Mouse (Mus musculus) gonadal fat pad, adult 2 months (tissue): ENCODE results near the gene Prss57. TPM values are rescaled to one million over a fixed set of nuclear protein-coding genes. Genes with fewer than 3 reads are reported as not detected.

ENCODE experiments used
- DNase-seq: peaks from one replicate; pipeline ENCODE4 v3.0.0-alpha.2; 2012; ENCODE audit warnings: low read depth
- polyA plus RNA-seq: library from polyadenylated mRNA; depleted of rRNA; stranded (reverse); fragments of >200 nt; gene quantifications from 2 replicates; pipeline ENCODE4 v1.2.3, GENCODE M21; 2012; rRNA removed

Gene Prss57
- polyA plus RNA-seq, 1 experiment = 0.23 TPM

- no peak for DNase-seq
Measured at GRCm38 (mm10) chr10:79755854-79756253, 34.9 kb downstream of the Prss57 start.

DNA sequence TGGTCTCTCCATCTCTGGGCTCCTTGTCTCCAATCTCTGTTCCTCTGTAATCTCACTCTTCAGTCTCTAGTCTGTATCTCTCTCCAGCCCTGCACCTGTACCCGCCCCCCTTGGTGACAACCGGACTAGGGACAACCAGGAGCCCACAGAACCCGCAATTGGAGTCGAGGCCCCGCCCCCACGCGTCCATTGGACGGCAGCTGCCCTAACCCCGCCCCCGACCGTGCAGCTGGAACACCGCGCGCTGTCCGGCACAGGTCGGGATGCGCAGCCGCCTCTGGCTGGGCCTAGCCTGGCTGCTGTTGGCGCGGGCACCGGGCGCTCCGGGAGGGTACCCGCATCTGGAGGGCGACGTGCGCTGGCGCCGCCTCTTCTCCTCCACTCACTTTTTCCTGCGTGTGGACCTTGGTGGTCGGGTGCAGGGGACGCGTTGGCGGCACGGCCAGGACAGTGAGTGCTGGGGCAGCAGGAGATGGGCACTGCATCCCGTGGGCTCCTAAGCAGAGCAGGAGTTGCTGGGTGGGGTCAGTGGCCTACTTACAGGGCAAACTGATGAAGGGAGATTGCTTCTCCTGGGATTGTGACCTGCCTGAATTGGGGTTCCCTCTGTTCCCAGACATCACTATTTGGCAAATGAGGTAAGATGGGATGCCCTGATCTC is 35.8 kb downstream of the Prss57 start, which contains the start of gene Fgf22:
Fgf22 (plus strand) TSS at position 221 of the 661 bp plus-strand sequence.
- no peak for DNase-seq

DNA sequence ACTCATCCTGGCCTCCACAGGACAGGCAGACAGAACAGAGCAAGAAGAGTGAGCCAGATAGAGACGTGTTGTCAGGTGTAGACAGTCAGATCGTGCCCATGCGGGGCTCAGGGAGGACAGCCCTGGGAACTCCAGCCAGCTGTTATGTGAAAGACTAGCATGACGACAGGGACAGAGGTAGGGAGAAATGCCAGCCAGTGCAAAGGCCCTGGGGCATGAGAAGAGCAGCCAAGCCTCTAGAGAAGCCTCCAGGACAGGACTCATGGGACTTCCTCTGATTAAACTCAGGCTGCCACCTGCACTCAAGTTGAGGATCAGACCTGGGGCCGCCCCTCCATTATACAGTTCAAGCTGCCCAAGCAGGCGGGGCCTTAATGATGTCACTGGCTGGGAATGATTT is 42.3 kb downstream of the Prss57 start:
- no peak for DNase-seq

GRCm38 (mm10) chr10:79746774-79747151 is 44.0 kb downstream of the Prss57 start:
- DNase-seq = no peak

GRCm38 (mm10) chr10:79745898-79746773 is 44.6 kb downstream of the Prss57 start, which contains the start of gene Polrmt:
Gene Polrmt (minus strand): TSS chr10:79746581.
- DNase-seq = peak; percentile 71

DNA sequence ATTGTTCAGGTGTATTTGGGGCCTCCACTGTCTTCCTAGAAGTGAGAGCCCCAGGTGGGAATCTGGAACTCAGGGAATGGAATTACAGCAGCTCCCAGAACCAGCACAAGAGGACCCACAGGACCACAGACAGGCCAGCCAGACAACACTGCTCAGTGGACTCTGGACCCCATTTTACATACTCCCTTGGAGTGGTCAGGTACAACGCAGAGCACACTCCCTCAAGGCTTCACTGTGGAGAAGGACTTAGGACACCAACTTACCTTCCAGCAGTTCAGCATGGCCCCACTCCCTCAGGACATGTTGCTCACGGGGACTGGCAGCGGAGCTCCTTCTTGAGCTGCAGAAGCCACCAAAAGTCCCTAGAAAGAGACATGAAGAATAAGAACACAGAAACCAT is 45.4 kb downstream of the Prss57 start:
- DNase-seq = no peak

- no peak for DNase-seq
Measured at GRCm38 (mm10) chr10:79743650-79744365, 47.0 kb downstream of the Prss57 start.

DNA sequence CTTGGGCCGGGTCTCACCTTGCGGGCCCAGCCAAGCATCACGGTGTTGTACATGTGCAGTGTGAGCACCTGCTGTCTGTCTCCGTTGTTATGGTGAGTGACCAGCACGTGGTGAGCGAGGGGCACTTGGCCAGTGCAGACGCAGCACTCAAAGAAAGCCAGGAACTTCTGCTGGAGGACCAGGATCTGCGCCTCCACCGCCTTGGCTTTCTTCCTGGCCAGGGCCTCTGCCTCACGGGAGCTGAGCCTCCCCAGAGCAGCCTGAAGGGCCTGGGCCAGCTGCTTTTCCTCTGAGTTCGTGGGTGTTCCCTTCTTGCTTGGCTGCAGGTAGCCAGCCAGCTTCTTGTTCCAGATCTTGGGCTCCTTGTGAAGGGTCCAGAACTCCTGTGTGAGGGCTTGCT is 47.6 kb downstream of the Prss57 start:
- DNase-seq = no peak

DNA sequence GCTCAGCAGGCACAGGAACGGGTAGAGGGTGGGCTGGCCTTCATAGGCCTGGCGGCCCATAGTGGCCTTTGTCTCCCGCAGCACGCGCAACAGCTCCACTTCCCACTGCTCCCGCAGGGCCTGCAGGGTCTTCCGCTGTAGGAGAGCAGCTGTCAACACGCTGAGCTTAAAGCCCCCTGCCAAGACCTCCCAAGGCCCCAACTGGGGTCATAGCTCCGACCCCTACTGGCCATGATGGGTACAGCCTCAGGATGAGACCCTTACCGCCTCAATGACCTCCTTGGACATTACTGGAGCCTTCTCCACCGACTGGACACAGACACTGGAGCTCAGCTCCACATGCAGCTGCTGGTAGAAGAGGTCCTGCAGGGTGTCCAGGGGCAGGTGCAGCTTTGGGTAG is 49.9 kb downstream of the Prss57 start:
- DNase-seq = no peak

GRCm38 (mm10) chr10:79739234-79739633 is 51.5 kb downstream of the Prss57 start:
- no peak for DNase-seq

DNA sequence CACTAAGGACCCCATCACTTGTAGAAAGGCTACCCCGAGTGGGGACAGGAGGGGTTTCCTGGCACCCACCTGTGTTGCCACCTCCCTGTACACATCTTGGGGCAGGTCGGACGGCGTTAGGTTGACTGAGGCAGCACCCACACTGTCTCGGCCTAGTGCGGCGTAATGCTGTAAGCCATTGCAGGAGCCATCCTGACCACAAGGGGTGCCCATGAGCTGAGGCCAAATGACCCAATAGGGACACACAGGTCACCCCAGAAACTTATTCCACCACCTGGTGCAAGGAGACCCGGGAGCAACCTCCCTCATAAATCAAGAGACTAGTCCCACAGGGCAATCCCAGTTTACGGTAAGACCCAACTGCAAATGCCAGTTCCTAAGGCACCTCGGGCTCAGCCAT is 52.5 kb downstream of the Prss57 start:
- DNase-seq = no peak

DNA sequence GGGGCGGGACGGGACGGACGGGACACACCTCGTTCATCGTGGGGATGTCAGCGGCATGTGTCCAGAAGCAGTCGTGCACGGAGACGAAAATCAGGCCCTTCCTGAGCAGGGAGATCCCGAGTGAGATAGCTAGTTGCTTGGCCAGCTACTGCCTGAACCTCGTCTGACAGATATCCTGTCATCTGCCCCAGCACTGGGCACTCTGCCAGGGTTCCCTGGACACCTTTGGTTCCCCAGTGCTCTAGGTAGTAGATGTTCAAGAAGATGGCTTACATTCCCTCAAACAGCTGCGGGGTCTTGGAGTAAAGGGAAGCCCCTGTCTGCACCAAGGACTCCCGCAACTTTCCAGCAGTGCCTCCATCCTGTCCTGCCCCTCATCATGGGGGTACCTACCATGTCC is 54.1 kb downstream of the Prss57 start:
- no peak for DNase-seq

GRCm38 (mm10) chr10:79735361-79735760 is 55.4 kb downstream of the Prss57 start:
- no peak for DNase-seq

DNA sequence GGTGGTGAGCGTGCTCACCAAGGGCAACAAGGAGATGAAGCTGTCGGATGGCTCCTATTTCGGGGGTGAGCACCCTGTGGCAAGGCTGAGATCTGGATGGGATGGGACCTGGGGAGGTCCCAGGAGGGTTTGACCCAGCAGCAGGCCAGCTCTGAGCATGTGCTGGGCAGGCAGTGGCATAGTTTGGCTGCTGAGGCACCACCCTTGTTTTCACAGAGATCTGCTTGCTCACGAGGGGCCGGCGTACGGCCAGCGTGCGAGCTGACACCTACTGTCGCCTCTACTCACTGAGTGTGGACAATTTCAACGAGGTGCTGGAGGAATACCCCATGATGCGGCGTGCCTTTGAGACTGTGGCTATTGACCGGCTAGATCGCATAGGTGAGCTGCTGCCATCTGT is 56.9 kb downstream of the Prss57 start:
- no peak for DNase-seq

DNA sequence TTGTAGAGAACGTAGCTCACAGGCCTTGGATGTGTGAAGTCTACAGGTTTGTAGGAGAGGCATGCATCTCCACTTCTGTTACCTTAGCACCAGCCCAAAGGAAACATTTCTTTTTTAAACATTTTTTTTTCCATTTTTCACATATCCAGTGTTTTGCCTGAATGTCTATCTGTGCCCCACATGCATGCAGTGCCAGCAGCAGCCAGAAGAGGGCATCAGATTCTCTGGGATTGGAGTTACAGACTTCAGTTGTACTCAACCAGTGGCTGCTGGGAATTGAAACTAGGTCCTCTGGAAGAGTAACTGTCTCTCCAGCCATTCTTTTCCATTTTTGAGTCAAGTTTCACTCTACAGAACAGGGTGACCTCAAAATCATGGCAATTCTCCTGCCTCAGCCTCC is 58.3 kb downstream of the Prss57 start:
- DNase-seq = no peak

Other genes with a start within 250 kb of the Prss57 start
- 48.4 and 58.7 TPM in 2 replicates for gene Mier2, start 235.8 kb downstream of the Prss57 start, polyA plus RNA-seq
- 1.3 and 2.1 TPM in 2 replicates for gene Theg, start 203.6 kb downstream of the Prss57 start, polyA plus RNA-seq
- 0.16 and 0.23 TPM in 2 replicates for gene C2cd4c, start 176.9 kb downstream of the Prss57 start, polyA plus RNA-seq
- gene Shc2, start 153.0 kb downstream of the Prss57 start, polyA plus RNA-seq = 4.1 and 5.2 TPM in 2 replicates
- gene Odf3l2, start 145.2 kb downstream of the Prss57 start, polyA plus RNA-seq = not detected in 2 replicates
- 0.32 and 0.35 TPM in 2 replicates for gene Madcam1, start 126.4 kb downstream of the Prss57 start, polyA plus RNA-seq
- gene Tpgs1, start 121.6 kb downstream of the Prss57 start, polyA plus RNA-seq = 52.4 and 53.2 TPM in 2 replicates
- gene Cdc34, start 108.8 kb downstream of the Prss57 start, polyA plus RNA-seq = 125 and 180 TPM in 2 replicates
- 0.24 and 0.42 TPM in 2 replicates for gene Gzmm, start 101.9 kb downstream of the Prss57 start, polyA plus RNA-seq
- 595 and 686 TPM in 2 replicates for gene Bsg, start 86.5 kb downstream of the Prss57 start, polyA plus RNA-seq
- gene Hcn2, start 74.3 kb downstream of the Prss57 start, polyA plus RNA-seq = 1.6 and 1.8 TPM in 2 replicates
- gene Polrmt, start 44.4 kb downstream of the Prss57 start, polyA plus RNA-seq = 39.4 and 48.1 TPM in 2 replicates
- not detected in 2 replicates for gene Fgf22, start 35.9 kb downstream of the Prss57 start, polyA plus RNA-seq
- 80.0 and 102 TPM in 2 replicates for gene Rnf126, start 24.0 kb downstream of the Prss57 start, polyA plus RNA-seq
- gene Fstl3, start 13.7 kb downstream of the Prss57 start, polyA plus RNA-seq = 41.0 and 43.3 TPM in 2 replicates
- 49.8 and 51.9 TPM in 2 replicates for gene Palm, start 2.6 kb upstream of the Prss57 start, polyA plus RNA-seq
- gene Misp, start 30.0 kb upstream of the Prss57 start, polyA plus RNA-seq = 0.59 and 0.86 TPM in 2 replicates
- 207 and 326 TPM in 2 replicates for gene Ptbp1, start 63.5 kb upstream of the Prss57 start, polyA plus RNA-seq
- gene Prtn3, start 83.5 kb upstream of the Prss57 start, polyA plus RNA-seq = 6.6 and 7.0 TPM in 2 replicates
- 10.3 and 11.5 TPM in 2 replicates for gene Plppr3, start 83.7 kb upstream of the Prss57 start, polyA plus RNA-seq
- gene Elane, start 95.3 kb upstream of the Prss57 start, polyA plus RNA-seq = 0.56 and 0.74 TPM in 2 replicates
- 6,877 and 11,546 TPM in 2 replicates for gene Cfd, start 99.9 kb upstream of the Prss57 start, polyA plus RNA-seq
- gene Med16, start 118.0 kb upstream of the Prss57 start, polyA plus RNA-seq = 66.8 and 67.5 TPM in 2 replicates
- not detected in 2 replicates for gene Gm26602, start 119.9 kb upstream of the Prss57 start, polyA plus RNA-seq
- gene Kiss1r, start 126.0 kb upstream of the Prss57 start, polyA plus RNA-seq = 7.9 and 8.3 TPM in 2 replicates
- 106 and 120 TPM in 2 replicates for gene R3hdm4, start 130.2 kb upstream of the Prss57 start, polyA plus RNA-seq
- 3.2 and 3.7 TPM in 2 replicates for gene Arid3a, start 136.1 kb upstream of the Prss57 start, polyA plus RNA-seq
- gene Wdr18, start 169.2 kb upstream of the Prss57 start, polyA plus RNA-seq = 33.0 and 42.6 TPM in 2 replicates
- gene Grin3b, start 179.8 kb upstream of the Prss57 start, polyA plus RNA-seq = 0.36 and 0.46 TPM in 2 replicates
- 201 and 219 TPM in 2 replicates for gene Tmem259, start 193.4 kb upstream of the Prss57 start, polyA plus RNA-seq
- 68.5 and 75.3 TPM in 2 replicates for gene Cnn2, start 197.6 kb upstream of the Prss57 start, polyA plus RNA-seq
- 5.5 and 8.5 TPM in 2 replicates for gene Abca7, start 205.5 kb upstream of the Prss57 start, polyA plus RNA-seq
- 16.4 and 20.1 TPM in 2 replicates for gene Arhgap45, start 225.7 kb upstream of the Prss57 start, polyA plus RNA-seq
- gene Polr2e, start 248.8 kb upstream of the Prss57 start, polyA plus RNA-seq = 152 and 167 TPM in 2 replicates